Mouse (Mus musculus) effector memory CD4-positive, alpha-beta T cell, adult 5 months (primary cell): Measurements from ENCODE around the gene Vmn1r13. TPM values are rescaled to one million over a fixed set of nuclear protein-coding genes. Genes with fewer than 3 reads are reported as not detected.

Experiments
- polyA plus RNA-seq: library from polyadenylated mRNA; unstranded; fragments of 100-300 nt; shearing (Covaris generic); gene quantifications from one replicate; pipeline ENCODE4 v1.2.1, GENCODE M21; 2017

Vmn1r13 gene
- 0.59 TPM for polyA plus RNA-seq

GRCm38 (mm10) chr6:57202990-57203389 lies at the start of gene Vmn1r13:
TSS of gene Vmn1r13 (plus strand) at chr6:57203290.

GRCm38 (mm10) chr6:57156619-57157018 lies 46.5 kb upstream of the Vmn1r13 start, which contains the start of gene Vmn1r12:
TSS of gene Vmn1r12 (plus strand) at chr6:57156919.

DNA sequence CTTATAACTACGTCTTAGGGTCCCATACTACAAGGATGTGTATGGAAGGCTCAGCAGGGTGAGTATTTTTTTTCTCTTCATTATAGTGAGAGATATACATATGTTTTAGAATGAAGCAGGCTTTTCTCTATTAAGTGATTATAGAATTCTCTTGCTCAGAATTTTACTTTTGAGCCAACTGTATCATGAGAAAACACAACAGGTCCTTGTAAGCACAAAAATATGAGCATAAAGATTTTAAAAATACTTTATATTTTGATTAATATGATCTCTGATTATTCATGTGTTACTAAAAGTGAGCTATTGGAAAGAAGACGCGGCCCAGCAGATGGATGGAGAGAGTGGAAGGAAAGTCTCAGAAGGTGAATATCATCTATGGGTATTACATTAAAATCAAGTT lies 28.3 kb downstream of the Vmn1r13 start, which contains the start of gene Vmn1r14:
TSS of gene Vmn1r14 (plus strand) at position 301 of the 400 bp plus-strand sequence.

DNA sequence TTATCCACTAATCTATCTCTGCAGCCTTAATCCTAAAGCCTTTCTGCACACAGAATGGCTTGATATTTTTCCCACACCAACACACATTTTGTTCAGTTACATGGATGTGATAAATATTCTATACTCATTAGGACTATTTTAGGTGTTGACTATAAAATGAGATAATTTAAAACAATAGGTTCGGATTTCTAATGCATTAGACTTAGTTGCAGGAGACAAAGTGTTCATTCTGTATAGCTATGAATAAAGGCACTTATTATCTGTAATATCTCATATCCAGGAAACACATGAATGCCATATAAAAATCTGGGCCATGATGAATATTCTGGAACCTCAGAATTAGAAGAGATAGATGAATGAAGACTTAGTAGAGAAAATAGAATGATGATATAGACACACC lies 54.6 kb downstream of the Vmn1r13 start, which contains the start of gene Vmn1r15:
TSS of gene Vmn1r15 (plus strand) at position 301 of the 400 bp plus-strand sequence.

Other genes with a start within 250 kb of the Vmn1r13 start
- gene Vmn1r5, start 233.0 kb upstream of the Vmn1r13 start, polyA plus RNA-seq: 0.11 TPM
- not detected for gene Vmn1r6, start 206.0 kb upstream of the Vmn1r13 start, polyA plus RNA-seq
- not detected for gene Vmn1r7, start 178.0 kb upstream of the Vmn1r13 start, polyA plus RNA-seq
- gene Vmn1r8, start 171.0 kb upstream of the Vmn1r13 start, polyA plus RNA-seq: 0.37 TPM
- not detected for gene Vmn1r9, start 136.5 kb upstream of the Vmn1r13 start, polyA plus RNA-seq
- not detected for gene Vmn1r10, start 93.8 kb upstream of the Vmn1r13 start, polyA plus RNA-seq
- gene Vmn1r11, start 69.8 kb upstream of the Vmn1r13 start, polyA plus RNA-seq: not detected
- 0.11 TPM for gene Vmn1r12, start 46.4 kb upstream of the Vmn1r13 start, polyA plus RNA-seq
- not detected for gene Vmn1r14, start 28.4 kb downstream of the Vmn1r13 start, polyA plus RNA-seq
- gene Vmn1r15, start 54.7 kb downstream of the Vmn1r13 start, polyA plus RNA-seq: not detected
- gene Vmn1r16, start 126.2 kb downstream of the Vmn1r13 start, polyA plus RNA-seq: not detected
- not detected for gene Vmn1r17, start 160.4 kb downstream of the Vmn1r13 start, polyA plus RNA-seq
- gene Vmn1r18, start 192.5 kb downstream of the Vmn1r13 start, polyA plus RNA-seq: 0.02 TPM
- gene Vmn1r19, start 200.5 kb downstream of the Vmn1r13 start, polyA plus RNA-seq: not detected
- not detected for gene Vmn1r20, start 225.6 kb downstream of the Vmn1r13 start, polyA plus RNA-seq